Comparison of ENCODE assay signal across 8 mouse cellular contexts in the genomic region with DNA sequence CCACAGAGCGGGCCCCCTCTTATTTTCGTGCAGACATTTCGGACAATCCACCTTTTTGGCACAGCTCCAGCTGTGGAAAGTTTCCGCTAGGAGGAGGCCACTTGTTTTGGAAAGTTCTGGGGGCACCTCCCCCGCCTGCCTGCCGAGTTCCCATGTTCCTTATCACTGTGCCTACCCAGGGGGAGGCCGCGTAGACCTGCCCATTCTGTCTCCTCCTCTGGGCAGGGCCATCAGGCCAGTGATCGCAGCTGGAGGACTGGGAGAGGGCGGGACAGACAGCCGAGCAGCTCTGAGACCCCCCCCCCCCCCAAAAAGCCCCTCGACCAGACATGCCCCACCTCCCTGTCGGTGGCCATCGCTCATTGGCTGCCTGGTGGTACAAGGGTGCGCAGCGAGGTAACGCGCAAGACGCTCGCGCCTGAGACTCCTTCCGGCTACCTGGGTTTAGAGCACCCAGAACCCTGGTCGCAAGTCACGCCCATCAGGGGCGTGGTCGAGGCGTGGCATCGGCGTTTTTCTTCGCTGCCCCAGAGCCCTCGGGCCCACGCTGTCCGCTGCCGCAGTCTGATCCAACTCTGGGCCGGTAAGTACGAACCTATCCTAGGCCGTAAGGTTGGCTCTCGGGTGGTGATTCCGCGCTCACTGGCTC. TPM values are rescaled to one million over a fixed set of nuclear protein-coding genes. Genes with fewer than 3 reads are reported as not detected.
DNase-seq lines count a peak whose midpoint lies in the region; ATAC-seq and TF ChIP-seq lines count a peak whose summit lies in the region.

Isyna1 (plus strand) TSS at position 413 of the 649 bp plus-strand sequence.

- peak; percentile 56; the same call in 1 of the 2 replicates for TF ChIP-seq POLR2A in cortical plate, adult 2 months (IDR thresholded peaks at IDR 0.05; ENCODE audit: extremely low read depth, insufficient read depth, low read length)

- peak; percentile 81 for ATAC-seq in hindbrain, postnatal 0 days

- no peaks in the 10 kb centered on the region for H3K27me3 ChIP-seq in hindbrain, postnatal 0 days (ENCODE audit: insufficient read depth, low read length)
- H3K27me3 ChIP-seq in megakaryocyte, embryonic 14.5 days (replicated peaks), result no peaks in the 10 kb centered on the region

- no peaks in the 10 kb centered on the region for H3K9me3 ChIP-seq in hindbrain, postnatal 0 days (ENCODE audit: low read length)
- H3K9me3 ChIP-seq in megakaryocyte, embryonic 14.5 days, result no peaks in the 10 kb centered on the region

- H3K9ac ChIP-seq in hindbrain, postnatal 0 days (replicated peaks; ENCODE audit: low read length), result peak within 1 kb of the TSS; percentile 53

- H3K36me3 ChIP-seq in hindbrain, postnatal 0 days (ENCODE audit: insufficient read depth, low read length), result peaks cover 15% of the 10 kb centered on the region; the same call in 1 of the 2 replicates
- peaks cover 84% of the 10 kb centered on the region for H3K36me3 ChIP-seq in megakaryocyte, embryonic 14.5 days (replicated peaks; ENCODE audit: low read length)

- peaks cover 6% of the 10 kb centered on the region; the same call in 1 of the 2 replicates for H3K4me1 ChIP-seq in cortical plate, adult 2 months (ENCODE audit: control insufficient read depth, insufficient read depth, low read length)
- H3K4me1 ChIP-seq in hindbrain, postnatal 0 days (ENCODE audit: insufficient read depth, low read length), result peaks cover 18% of the 10 kb centered on the region
- H3K4me1 ChIP-seq in megakaryocyte, embryonic 14.5 days, result peaks cover 70% of the 10 kb centered on the region

- DNase-seq in adrenal gland, adult 18-20 months (ENCODE audit: low spot score in 2 of 2), result peak; percentile 81 to 85
- DNase-seq in gastrocnemius, postnatal 10 days, result peak; percentile 72
- DNase-seq in hindbrain, postnatal 0 days (ENCODE audit: low spot score), result peak; percentile 92
- DNase-seq in left cerebral cortex, postnatal 10 days (ENCODE audit: extremely low spot score in 1 of 2, low spot score in 2 of 2), result peak; percentile 69 to 93
- DNase-seq in right cerebral cortex, postnatal 10 days (ENCODE audit: low spot score in 2 of 2), result peak; percentile 87 to 92
- peak; percentile 82 to 87 for DNase-seq in urinary bladder, postnatal 4 days (ENCODE audit: low spot score in 2 of 2)

- peak within 1 kb of the TSS; percentile 96 for H3K4me2 ChIP-seq in hindbrain, postnatal 0 days (ENCODE audit: low read depth, low read length)

- intact Hi-C loops in left cerebral cortex, postnatal 10 days (cut with DNase I), result no loop called here

- H3K27ac ChIP-seq in cortical plate, adult 2 months (ENCODE audit: insufficient read depth, low read length), result peak within 1 kb of the TSS; percentile 85
- peak within 1 kb of the TSS; percentile 75; the same call in 1 of the 2 replicates for H3K27ac ChIP-seq in hindbrain, postnatal 0 days

- WGBS in hindbrain, postnatal 0 days, result under 1% methylated on average over 40 of the region's 40 CpGs

- TF ChIP-seq CTCF in cortical plate, adult 2 months (IDR thresholded peaks at IDR 0.05; ENCODE audit: extremely low read depth, insufficient read depth, low read length), result no peak
- TF ChIP-seq CTCF in hindbrain, postnatal 0 days (IDR thresholded peaks at IDR 0.05; ENCODE audit: low read depth), result no peak; the same call in 1 of the 2 replicates

- peak within 1 kb of the TSS; percentile 44 for H3K4me3 ChIP-seq in cortical plate, adult 2 months (ENCODE audit: insufficient read depth, low read length)
- H3K4me3 ChIP-seq in hindbrain, postnatal 0 days (ENCODE audit: low read length), result peak within 1 kb of the TSS; percentile 54
- peak within 1 kb of the TSS; percentile 95 for H3K4me3 ChIP-seq in megakaryocyte, embryonic 14.5 days (replicated peaks)

RNA-seq across cellular contexts. Expression of gene Isyna1, which starts in this region (rescaled TPM):
- total RNA-seq in adrenal gland, adult 18-20 months (2021), result 100 to 1,000 TPM; 115 to 165 TPM
- polyA plus RNA-seq in cortical plate, adult 2 months (2012; rRNA removed), result 71.1 and 77.2 TPM in 2 replicates
- 10 to 100 TPM; 30.0 to 31.6 TPM for total RNA-seq in gastrocnemius, postnatal 10 days (2021)
- 152 and 207 TPM in 2 replicates for total RNA-seq in hindbrain, postnatal 0 days (2014; rRNA removed)
- 99.3 and 113 TPM in 2 replicates for polyA plus RNA-seq in hindbrain, postnatal 0 days (2015; fragmentation: Nextera tagmentation; extraction: Ambion mirVana)
- 10 to 100 TPM; 46.6 to 53.2 TPM for total RNA-seq in left cerebral cortex, postnatal 10 days (2021)
- polyA plus RNA-seq in megakaryocyte, embryonic 14.5 days (2012; ENCODE audit: insufficient read depth, low replicate concordance), result 165 and 201 TPM in 2 replicates

Comparison
In these comparisons a context has a peak if more than half of its experiments do, and no peak if none do; other contexts are left out.
1. Peak in every context shown above with its lines: DNase-seq, ATAC-seq, H3K4me3 ChIP-seq and H3K27ac ChIP-seq.
2. H3K4me3 ChIP-seq: peak in every context shown above with its lines; median percentile 95 in megakaryocyte, embryonic 14.5 days; 54 in hindbrain, postnatal 0 days; 44 in cortical plate, adult 2 months.